Mouse (Mus musculus): ENCODE data around the gene Ctdsp2.

DNA sequence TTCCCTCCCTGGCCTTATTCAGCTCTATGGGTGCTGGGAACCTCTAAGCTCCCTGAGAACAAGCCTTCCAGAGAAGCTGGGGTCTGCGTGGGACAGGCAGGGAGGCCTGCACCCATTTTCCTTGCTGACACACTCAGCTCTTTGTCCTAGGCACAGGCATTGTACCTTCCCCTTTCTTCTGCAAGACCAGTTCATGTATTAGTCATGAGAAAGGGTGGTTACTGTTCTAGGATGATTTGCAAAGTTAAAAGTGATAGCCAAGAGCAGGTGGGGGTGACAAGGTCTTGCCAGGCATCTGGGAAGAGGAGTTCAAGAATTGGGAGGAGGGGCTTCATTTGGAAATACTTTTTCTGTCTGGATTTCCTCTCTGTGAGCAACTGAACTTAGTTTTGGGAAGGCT, 23.5 kb downstream of the Ctdsp2 start:
- TF ChIP-seq CTCF (conservative IDR thresholded peaks at IDR 0.05; ENCODE audit: insufficient read depth, insufficient read length, low read depth, low read length), result no peak
- no peak for TF ChIP-seq POLR2A (IDR thresholded peaks at IDR 0.05; ENCODE audit: low read depth, low read length)
